Mouse (Mus musculus) embryo, embryonic 11 days (tissue): ENCODE measurements around the gene Usp46.
"Not testable (repeated sequence)": the region's sequence is repeated elsewhere in the genome, so short reads cannot be mapped to it uniquely, and the experiment has no call there.

Experiments
- DNase-seq: peaks from one replicate; pipeline ENCODE4 v3.0.0-alpha.2; 2015

Gene Usp46

GRCm38 (mm10) chr5:74020506-74020905 lies 47.7 kb downstream of the Usp46 start:
- no peak for DNase-seq

GRCm38 (mm10) chr5:74018870-74019565 lies 49.2 kb downstream of the Usp46 start:
- no peak for DNase-seq

- no peak for DNase-seq
Observed at GRCm38 (mm10) chr5:74017488-74017887, 50.7 kb downstream of the Usp46 start.

- no peak for DNase-seq
Observed at GRCm38 (mm10) chr5:74011629-74012028, 56.6 kb downstream of the Usp46 start.

GRCm38 (mm10) chr5:74007492-74008070 lies 60.6 kb downstream of the Usp46 start:
- DNase-seq, result no peak

- no peak for DNase-seq
Observed at GRCm38 (mm10) chr5:74005936-74006335, 62.3 kb downstream of the Usp46 start.

GRCm38 (mm10) chr5:74001743-74002142 lies 66.5 kb downstream of the Usp46 start:
- DNase-seq, result no peak

- DNase-seq, result no peak
Observed at GRCm38 (mm10) chr5:73998966-73999365, 69.3 kb downstream of the Usp46 start.

GRCm38 (mm10) chr5:73994850-73995249 lies 73.4 kb downstream of the Usp46 start:
- DNase-seq, result no peak

GRCm38 (mm10) chr5:73993538-73993937 lies 74.7 kb downstream of the Usp46 start:
- peak; percentile 27 for DNase-seq

- no peak for DNase-seq
Observed at GRCm38 (mm10) chr5:73992321-73992720, 75.9 kb downstream of the Usp46 start.

- no peak for DNase-seq
Observed at GRCm38 (mm10) chr5:73989532-73989931, 78.7 kb downstream of the Usp46 start.

GRCm38 (mm10) chr5:73987777-73988560 lies 80.3 kb downstream of the Usp46 start:
- no peak for DNase-seq

- DNase-seq, result no peak
Observed at GRCm38 (mm10) chr5:73977426-73977825, 90.8 kb downstream of the Usp46 start.

GRCm38 (mm10) chr5:73971701-73972100 lies 96.5 kb downstream of the Usp46 start:
- DNase-seq, result no peak

GRCm38 (mm10) chr5:73970024-73970628 lies 98.1 kb downstream of the Usp46 start:
- no peak for DNase-seq

GRCm38 (mm10) chr5:73969338-73969737 lies 98.9 kb downstream of the Usp46 start:
- no peak for DNase-seq

GRCm38 (mm10) chr5:73959779-73960178 lies 108.5 kb downstream of the Usp46 start:
- no peak for DNase-seq

GRCm38 (mm10) chr5:73958614-73959013 lies 109.6 kb downstream of the Usp46 start:
- not testable (repeated sequence) for DNase-seq

- no peak for DNase-seq
Observed at GRCm38 (mm10) chr5:73958096-73958495, 110.1 kb downstream of the Usp46 start.

- DNase-seq, result no peak
Observed at GRCm38 (mm10) chr5:73955691-73956090, 112.5 kb downstream of the Usp46 start.

- DNase-seq, result no peak
Observed at GRCm38 (mm10) chr5:73955005-73955404, 113.2 kb downstream of the Usp46 start.

- no peak for DNase-seq
Observed at GRCm38 (mm10) chr5:73953066-73953614, 115.1 kb downstream of the Usp46 start.
